18 mouse cellular contexts compared by ENCODE assay signal in genomic region chr5:26725953-26726352, GRCm38 (mm10).
A peak's percentile ranks its signal among the peaks of the same experiment; 100 is the strongest.
DNase-seq lines count a peak whose midpoint lies in the region; ATAC-seq and TF ChIP-seq lines count a peak whose summit lies in the region.
"Had no signal": no experiment of that assay in that cellular context is flagged by ENCODE, and none has a peak within 500 bp of the region (broad histone marks: within the 10 kb centered on the region; RNA-seq: fewer than 3 reads in every experiment).

No protein-coding gene starts in this region.

- WGBS in hindbrain, embryonic 13.5 days, result 78% methylated on average over 3 of the region's 3 CpGs
- WGBS in hindbrain, postnatal 0 days, result 73% methylated on average over 3 of the region's 3 CpGs
- WGBS in hindbrain, embryonic 16.5 days, result 77% methylated on average over 3 of the region's 3 CpGs
- WGBS in hindbrain, embryonic 12.5 days, result 84% methylated on average over 3 of the region's 3 CpGs
- WGBS in neural tube, embryonic 15.5 days, result 60% methylated on average over 3 of the region's 3 CpGs

- no peaks in the 10 kb centered on the region for H3K4me1 ChIP-seq in hindbrain, embryonic 13.5 days (replicated peaks)
- H3K4me1 ChIP-seq in hindbrain, postnatal 0 days (ENCODE audit: insufficient read depth, low read length), result no peaks in the 10 kb centered on the region
- no peaks in the 10 kb centered on the region for H3K4me1 ChIP-seq in hindbrain, embryonic 16.5 days (ENCODE audit: control insufficient read depth, insufficient read depth, low read depth, low read length)
- no peaks in the 10 kb centered on the region for H3K4me1 ChIP-seq in hindbrain, embryonic 12.5 days
- no peaks in the 10 kb centered on the region for H3K4me1 ChIP-seq in neural tube, embryonic 15.5 days
- H3K4me1 ChIP-seq: embryonic facial prominence, embryonic 10.5 days; embryonic facial prominence, embryonic 12.5 days; forebrain, embryonic 13.5 days; forebrain, embryonic 15.5 days had no signal

- no peaks in the 10 kb centered on the region for H3K27me3 ChIP-seq in hindbrain, embryonic 13.5 days
- no peaks in the 10 kb centered on the region for H3K27me3 ChIP-seq in hindbrain, postnatal 0 days (ENCODE audit: insufficient read depth, low read length)
- H3K27me3 ChIP-seq in hindbrain, embryonic 16.5 days (replicated peaks; ENCODE audit: control insufficient read depth, insufficient read depth, low read length), result no peaks in the 10 kb centered on the region
- no peaks in the 10 kb centered on the region for H3K27me3 ChIP-seq in hindbrain, embryonic 12.5 days
- H3K27me3 ChIP-seq in neural tube, embryonic 15.5 days (replicated peaks), result no peaks in the 10 kb centered on the region
- H3K27me3 ChIP-seq: embryonic facial prominence, embryonic 12.5 days; forebrain, embryonic 13.5 days; forebrain, embryonic 15.5 days had no signal

- no peak overlapping the region for H3K9ac ChIP-seq in hindbrain, embryonic 13.5 days
- no peak overlapping the region for H3K9ac ChIP-seq in hindbrain, postnatal 0 days (replicated peaks; ENCODE audit: low read length)
- no peak overlapping the region for H3K9ac ChIP-seq in hindbrain, embryonic 16.5 days (ENCODE audit: low read depth, low read length)
- no peak overlapping the region for H3K9ac ChIP-seq in hindbrain, embryonic 12.5 days
- no peak overlapping the region for H3K9ac ChIP-seq in neural tube, embryonic 15.5 days (replicated peaks)
- H3K9ac ChIP-seq: embryonic facial prominence, embryonic 12.5 days; forebrain, embryonic 13.5 days; forebrain, embryonic 15.5 days had no signal

- H3K36me3 ChIP-seq in hindbrain, embryonic 13.5 days, result no peaks in the 10 kb centered on the region
- H3K36me3 ChIP-seq in hindbrain, postnatal 0 days (ENCODE audit: insufficient read depth, low read length), result no peaks in the 10 kb centered on the region
- H3K36me3 ChIP-seq in hindbrain, embryonic 16.5 days (ENCODE audit: control insufficient read depth, insufficient read depth, low read length), result no peaks in the 10 kb centered on the region
- H3K36me3 ChIP-seq in hindbrain, embryonic 12.5 days, result no peaks in the 10 kb centered on the region
- no peaks in the 10 kb centered on the region for H3K36me3 ChIP-seq in neural tube, embryonic 15.5 days
- H3K36me3 ChIP-seq: embryonic facial prominence, embryonic 10.5 days; embryonic facial prominence, embryonic 12.5 days; forebrain, embryonic 15.5 days had no signal

- peaks cover 3% of the 10 kb centered on the region; the same call in 1 of the 2 replicates for H3K9me3 ChIP-seq in hindbrain, embryonic 13.5 days
- no peaks in the 10 kb centered on the region for H3K9me3 ChIP-seq in hindbrain, postnatal 0 days (ENCODE audit: low read length)
- peaks cover 2% of the 10 kb centered on the region; the same call in 1 of the 2 replicates for H3K9me3 ChIP-seq in hindbrain, embryonic 16.5 days (ENCODE audit: control insufficient read depth, low read length)
- no peaks in the 10 kb centered on the region for H3K9me3 ChIP-seq in hindbrain, embryonic 12.5 days (replicated peaks)
- H3K9me3 ChIP-seq in neural tube, embryonic 15.5 days (replicated peaks), result no peaks in the 10 kb centered on the region
- H3K9me3 ChIP-seq: embryonic facial prominence, embryonic 10.5 days; embryonic facial prominence, embryonic 12.5 days; forebrain, embryonic 15.5 days had no signal

- H3K4me2 ChIP-seq in hindbrain, embryonic 13.5 days, result no peak overlapping the region
- no peak overlapping the region for H3K4me2 ChIP-seq in hindbrain, postnatal 0 days (ENCODE audit: low read depth, low read length)
- H3K4me2 ChIP-seq in hindbrain, embryonic 16.5 days (ENCODE audit: low read length), result no peak overlapping the region
- H3K4me2 ChIP-seq in hindbrain, embryonic 12.5 days (replicated peaks), result no peak overlapping the region
- H3K4me2 ChIP-seq in neural tube, embryonic 15.5 days, result no peak overlapping the region
- H3K4me2 ChIP-seq: embryonic facial prominence, embryonic 12.5 days; forebrain, embryonic 13.5 days; forebrain, embryonic 15.5 days had no signal

- no peak for DNase-seq in hindbrain, postnatal 0 days (ENCODE audit: low spot score)
- DNase-seq: adrenal gland, adult 2 months; adrenal gland, postnatal 10 days; adrenal gland, postnatal 25 days; cerebellum, adult 11-12 months; cerebellum, adult 2 months; cerebellum, adult 9-10 months; cerebellum, postnatal 10 days; cerebellum, postnatal 25 days had no signal

- H3K4me3 ChIP-seq in hindbrain, embryonic 13.5 days, result no peak overlapping the region
- H3K4me3 ChIP-seq in hindbrain, postnatal 0 days (ENCODE audit: low read length), result no peak overlapping the region
- no peak overlapping the region for H3K4me3 ChIP-seq in hindbrain, embryonic 16.5 days (ENCODE audit: low read length)
- H3K4me3 ChIP-seq in hindbrain, embryonic 12.5 days, result no peak overlapping the region
- H3K4me3 ChIP-seq in neural tube, embryonic 15.5 days (replicated peaks), result no peak overlapping the region
- H3K4me3 ChIP-seq: embryonic facial prominence, embryonic 10.5 days; embryonic facial prominence, embryonic 12.5 days; forebrain, embryonic 13.5 days; forebrain, embryonic 15.5 days had no signal

- ATAC-seq in hindbrain, embryonic 13.5 days (ENCODE audit: low FRiP score), result peak; percentile 57; the same call in 1 of the 2 replicates
- ATAC-seq in hindbrain, postnatal 0 days, result no peak
- ATAC-seq in hindbrain, embryonic 16.5 days, result peak; percentile 50; the same call in 1 of the 2 replicates
- ATAC-seq in hindbrain, embryonic 12.5 days (ENCODE audit: low FRiP score), result no peak
- peak; percentile 55; the same call in 1 of the 2 replicates for ATAC-seq in neural tube, embryonic 15.5 days (ENCODE audit: low FRiP score)
- ATAC-seq in cerebellum, adult (ENCODE audit: insufficient number of reproducible peaks, low FRiP score, low TSS enrichment), result no peak
- ATAC-seq: forebrain, embryonic 13.5 days; forebrain, embryonic 15.5 days had no signal

- TF ChIP-seq CTCF in hindbrain, postnatal 0 days (IDR thresholded peaks at IDR 0.05; ENCODE audit: low read depth), result no peak

- peak overlapping the region; percentile 37; the same call in 1 of the 2 replicates for H3K27ac ChIP-seq in hindbrain, embryonic 13.5 days
- no peak overlapping the region for H3K27ac ChIP-seq in hindbrain, postnatal 0 days
- no peak overlapping the region for H3K27ac ChIP-seq in hindbrain, embryonic 16.5 days (ENCODE audit: low read depth, low read length)
- no peak overlapping the region for H3K27ac ChIP-seq in hindbrain, embryonic 12.5 days
- no peak overlapping the region for H3K27ac ChIP-seq in neural tube, embryonic 15.5 days (replicated peaks)
- H3K27ac ChIP-seq: embryonic facial prominence, embryonic 10.5 days; embryonic facial prominence, embryonic 12.5 days; forebrain, embryonic 13.5 days; forebrain, embryonic 15.5 days had no signal

Comparison
In these comparisons a context has a peak if more than half of its experiments do, and no peak if none do; other contexts are left out.
1. ATAC-seq: peak in hindbrain, embryonic 13.5 days (single experiment), hindbrain, embryonic 16.5 days (single experiment) and neural tube, embryonic 15.5 days (single experiment); none in hindbrain, postnatal 0 days (single experiment), hindbrain, embryonic 12.5 days (single experiment) and cerebellum, adult (single experiment).